Mouse (Mus musculus): ENCODE measurements around the gene Nrxn2. TPM values are rescaled to one million over a fixed set of nuclear protein-coding genes. Genes with fewer than 3 reads are reported as not detected.

The Nrxn2 gene
- polyA plus RNA-seq, 1 experiment from 2014 or later: 0.66 TPM

DNA sequence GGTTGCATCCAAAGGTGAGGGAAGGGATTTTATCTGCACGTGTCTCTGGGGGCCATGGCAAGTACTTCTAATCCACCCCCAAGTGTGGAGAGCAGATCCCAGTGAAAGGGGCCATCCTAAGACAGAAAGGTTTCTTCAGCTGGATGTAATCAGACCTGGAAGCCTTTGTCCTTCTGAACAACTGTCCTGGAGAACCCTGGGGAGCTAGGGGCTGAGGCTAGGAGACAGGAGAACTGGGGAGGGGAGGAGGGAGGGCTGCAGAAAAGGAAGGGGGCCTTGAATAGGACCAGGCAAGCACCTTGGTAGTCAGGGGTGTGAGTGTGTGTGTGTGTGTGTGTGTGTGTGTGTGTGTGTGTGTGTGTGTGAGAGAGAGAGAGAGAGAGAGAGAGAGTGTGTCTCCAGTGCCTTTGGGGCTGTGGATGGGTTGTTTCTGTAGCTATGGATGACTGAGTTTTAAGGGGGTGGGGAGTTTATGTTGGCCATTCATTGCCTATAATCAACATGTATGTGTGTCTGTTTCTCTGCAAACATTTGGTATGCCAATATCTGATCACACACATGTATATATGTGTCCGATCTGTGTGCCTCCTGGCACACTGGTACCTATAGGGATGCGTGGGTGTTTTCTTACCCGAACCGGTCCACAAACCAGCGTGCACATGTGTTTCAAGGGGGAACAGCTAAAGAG is 78.1 kb downstream of the Nrxn2 start:
- WGBS: 12% methylated on average over 6 of the region's 6 CpGs
- H3K4me1 ChIP-seq (ENCODE audit: control insufficient read depth in 2 of 2, insufficient read depth in 2 of 2, low read length in 2 of 2): peaks cover 0 to 4% of the 10 kb centered on the region in 2 experiments; a peak in 2 of 4 replicates
- H3K27me3 ChIP-seq (ENCODE audit: control insufficient read depth, insufficient read depth, low read length): peaks cover 94% of the 10 kb centered on the region
- ATAC-seq (ENCODE audit: insufficient number of reproducible peaks, insufficient read depth, low FRiP score, low read depth): no peak
- H3K27ac ChIP-seq (replicated peaks in 1 of 2; ENCODE audit: control insufficient read depth in 1 of 2, insufficient read depth in 1 of 2, low read depth in 2 of 2, low read length in 2 of 2): no peak overlapping the region
- H3K9me3 ChIP-seq (ENCODE audit: control insufficient read depth, low read length): no peaks in the 10 kb centered on the region
- H3K9ac ChIP-seq (ENCODE audit: low read length): no peak overlapping the region
- H3K4me2 ChIP-seq (ENCODE audit: low read length): no peak overlapping the region; the same call in 1 of the 2 replicates
- H3K36me3 ChIP-seq (ENCODE audit: control insufficient read depth, insufficient read depth, low read length): no peaks in the 10 kb centered on the region
- H3K4me3 ChIP-seq (ENCODE audit: control insufficient read depth in 1 of 2, insufficient read depth in 1 of 2, low read depth in 1 of 2, low read length in 2 of 2): no peak overlapping the region

DNA sequence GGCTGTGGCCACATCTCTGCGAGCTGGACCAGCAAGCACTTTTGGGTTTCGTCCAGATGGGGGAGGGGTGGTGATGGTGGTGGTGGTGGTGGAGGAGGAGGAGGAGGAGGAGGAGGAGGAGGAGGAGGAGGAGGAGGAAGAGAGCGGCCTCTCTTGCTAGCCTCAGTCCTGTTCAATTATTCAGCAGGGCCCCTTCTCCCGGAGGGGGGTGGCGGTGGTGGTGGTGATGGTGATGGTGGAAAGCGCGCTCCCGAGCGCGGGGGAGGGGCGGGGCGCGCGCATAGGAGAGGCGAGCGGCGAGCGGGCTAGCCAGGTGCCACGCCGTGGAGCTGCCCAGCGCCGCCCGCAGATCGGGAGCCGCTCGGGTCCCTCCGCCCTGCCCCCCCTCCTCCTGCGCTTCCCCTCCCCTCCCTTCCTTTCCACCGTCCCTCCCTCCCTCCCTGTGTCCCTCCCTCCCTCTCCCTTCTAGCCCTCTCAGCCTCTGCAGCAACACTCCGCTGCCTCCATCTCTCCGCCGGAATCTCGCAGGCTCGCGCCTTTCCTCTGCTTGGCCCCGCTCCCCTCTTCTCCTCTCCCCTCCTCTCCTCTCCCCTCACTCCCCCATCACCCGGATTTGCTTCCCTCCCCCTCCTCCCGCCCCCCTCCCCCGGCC is 78.7 kb downstream of the Nrxn2 start:
- H3K4me1 ChIP-seq (ENCODE audit: control insufficient read depth in 2 of 2, insufficient read depth in 2 of 2, low read length in 2 of 2): peaks cover 0 to 6% of the 10 kb centered on the region in 2 experiments; a peak in 3 of 4 replicates
- WGBS: under 1% methylated on average over 23 of the region's 39 CpGs
- H3K4me2 ChIP-seq (ENCODE audit: low read length): peak overlapping the region; percentile 64
- peak overlapping the region; percentile 36; the same call in 1 of the 2 replicates for H3K9ac ChIP-seq (ENCODE audit: low read length)
- no peaks in the 10 kb centered on the region for H3K9me3 ChIP-seq (ENCODE audit: control insufficient read depth, low read length)
- H3K36me3 ChIP-seq (ENCODE audit: control insufficient read depth, insufficient read depth, low read length): no peaks in the 10 kb centered on the region
- H3K4me3 ChIP-seq (ENCODE audit: control insufficient read depth in 1 of 2, insufficient read depth in 1 of 2, low read depth in 1 of 2, low read length in 2 of 2): peak overlapping the region; percentile 30 to 43; a peak in 3 of 4 replicates
- H3K27me3 ChIP-seq (ENCODE audit: control insufficient read depth, insufficient read depth, low read length): peaks cover 95% of the 10 kb centered on the region
- H3K27ac ChIP-seq (replicated peaks in 1 of 2; ENCODE audit: control insufficient read depth in 1 of 2, insufficient read depth in 1 of 2, low read depth in 2 of 2, low read length in 2 of 2): no peak overlapping the region
- ATAC-seq (ENCODE audit: insufficient number of reproducible peaks, insufficient read depth, low FRiP score, low read depth): no peak

DNA sequence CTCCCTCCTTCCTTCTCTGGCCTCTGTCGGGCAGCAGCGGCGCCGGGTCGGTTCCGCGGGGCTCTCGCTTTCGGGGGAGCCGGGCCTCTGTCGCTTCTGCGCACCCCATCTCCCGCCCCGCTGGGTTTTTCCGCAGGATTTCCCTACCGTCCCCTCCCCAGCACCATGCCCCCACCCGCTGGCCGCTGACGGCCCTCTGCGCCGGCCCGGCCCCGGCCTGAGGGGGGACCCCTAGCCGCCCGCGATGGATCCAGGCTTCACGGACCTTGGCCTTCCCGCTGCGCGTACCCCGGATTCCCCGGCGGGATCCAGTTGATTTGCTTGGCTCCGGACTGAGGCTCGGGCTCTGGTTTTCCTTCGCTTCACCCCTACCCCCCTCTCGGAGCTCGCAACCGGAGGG is 79.3 kb downstream of the Nrxn2 start:
- Histone ChIP-seq H3K9me3 (ENCODE audit: control insufficient read depth, low read length) (no peaks in the 10 kb centered on the region), H3K9ac (ENCODE audit: low read length) (peak overlapping the region; percentile 36; the same call in 1 of the 2 replicates), H3K36me3 (ENCODE audit: control insufficient read depth, insufficient read depth, low read length) (no peaks in the 10 kb centered on the region), H3K4me1 (ENCODE audit: control insufficient read depth in 2 of 2, insufficient read depth in 2 of 2, low read length in 2 of 2) (peaks cover 0 to 9% of the 10 kb centered on the region in 2 experiments; a peak in 3 of 4 replicates), H3K27ac (replicated peaks in 1 of 2; ENCODE audit: control insufficient read depth in 1 of 2, insufficient read depth in 1 of 2, low read depth in 2 of 2, low read length in 2 of 2) (no peak overlapping the region), H3K27me3 (ENCODE audit: control insufficient read depth, insufficient read depth, low read length) (peaks cover 94% of the 10 kb centered on the region), H3K4me2 (ENCODE audit: low read length) (peak overlapping the region; percentile 64), H3K4me3 (ENCODE audit: control insufficient read depth in 1 of 2, insufficient read depth in 1 of 2, low read depth in 1 of 2, low read length in 2 of 2) (peak overlapping the region; percentile 17 to 43; a peak in 3 of 4 replicates)
- ATAC-seq (ENCODE audit: insufficient number of reproducible peaks, insufficient read depth, low FRiP score, low read depth): no peak
- WGBS: 1% methylated on average over 36 of the region's 39 CpGs

- Histone ChIP-seq H3K27ac (replicated peaks in 1 of 2; ENCODE audit: control insufficient read depth in 1 of 2, insufficient read depth in 1 of 2, low read depth in 2 of 2, low read length in 2 of 2) (no peak overlapping the region), H3K4me3 (ENCODE audit: control insufficient read depth in 1 of 2, insufficient read depth in 1 of 2, low read depth in 1 of 2, low read length in 2 of 2) (peak overlapping the region; percentile 17 to 43; a peak in 3 of 4 replicates), H3K36me3 (ENCODE audit: control insufficient read depth, insufficient read depth, low read length) (no peaks in the 10 kb centered on the region), H3K9ac (ENCODE audit: low read length) (peak overlapping the region; percentile 36; the same call in 1 of the 2 replicates), H3K27me3 (ENCODE audit: control insufficient read depth, insufficient read depth, low read length) (peaks cover 94% of the 10 kb centered on the region), H3K4me1 (ENCODE audit: control insufficient read depth in 2 of 2, insufficient read depth in 2 of 2, low read length in 2 of 2) (peaks cover 0 to 9% of the 10 kb centered on the region in 2 experiments; a peak in 3 of 4 replicates), H3K9me3 (ENCODE audit: control insufficient read depth, low read length) (no peaks in the 10 kb centered on the region), H3K4me2 (ENCODE audit: low read length) (peak overlapping the region; percentile 64)
- no peak for ATAC-seq (ENCODE audit: insufficient number of reproducible peaks, insufficient read depth, low FRiP score, low read depth)
- WGBS: 8% methylated on average over 20 of the region's 38 CpGs
These were observed 80.0 kb downstream of the Nrxn2 start for GRCm38 (mm10) chr19:6498350-6499131.

GRCm38 (mm10) chr19:6499860-6500635 is 81.5 kb downstream of the Nrxn2 start:
- Histone ChIP-seq H3K9me3 (ENCODE audit: control insufficient read depth, low read length) (no peaks in the 10 kb centered on the region), H3K9ac (ENCODE audit: low read length) (no peak overlapping the region), H3K4me3 (ENCODE audit: control insufficient read depth in 1 of 2, insufficient read depth in 1 of 2, low read depth in 1 of 2, low read length in 2 of 2) (no peak overlapping the region), H3K4me2 (ENCODE audit: low read length) (no peak overlapping the region), H3K27me3 (ENCODE audit: control insufficient read depth, insufficient read depth, low read length) (peaks cover 95% of the 10 kb centered on the region), H3K4me1 (ENCODE audit: control insufficient read depth in 2 of 2, insufficient read depth in 2 of 2, low read length in 2 of 2) (peaks cover 6 to 9% of the 10 kb centered on the region in 2 experiments; a peak in 3 of 4 replicates), H3K27ac (replicated peaks in 1 of 2; ENCODE audit: control insufficient read depth in 1 of 2, insufficient read depth in 1 of 2, low read depth in 2 of 2, low read length in 2 of 2) (no peak overlapping the region), H3K36me3 (ENCODE audit: control insufficient read depth, insufficient read depth, low read length) (no peaks in the 10 kb centered on the region)
- ATAC-seq (ENCODE audit: insufficient number of reproducible peaks, insufficient read depth, low FRiP score, low read depth): no peak
- 48% methylated on average over 6 of the region's 6 CpGs for WGBS

DNA sequence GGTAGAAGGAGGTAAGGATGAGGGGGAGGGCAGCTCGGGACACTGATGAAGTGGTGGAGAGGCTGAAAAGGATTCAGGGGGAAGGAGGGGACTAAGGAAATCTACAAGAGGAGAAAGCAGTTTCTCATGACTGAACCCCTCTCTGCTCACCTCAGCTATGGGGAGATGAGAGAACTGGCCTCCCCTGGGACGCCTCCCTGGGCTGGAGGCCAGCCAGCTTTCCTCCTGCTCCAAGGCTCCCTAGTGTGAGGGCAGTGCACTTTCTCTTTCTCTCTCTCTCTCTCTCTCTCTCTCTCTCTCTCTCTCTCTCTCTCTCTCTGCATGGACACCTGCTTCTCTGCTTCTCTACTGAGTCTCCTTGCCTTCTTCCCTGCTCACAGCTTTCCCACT is 82.1 kb downstream of the Nrxn2 start:
- Histone ChIP-seq H3K4me3 (ENCODE audit: control insufficient read depth in 1 of 2, insufficient read depth in 1 of 2, low read depth in 1 of 2, low read length in 2 of 2) (no peak overlapping the region), H3K36me3 (ENCODE audit: control insufficient read depth, insufficient read depth, low read length) (no peaks in the 10 kb centered on the region), H3K9ac (ENCODE audit: low read length) (no peak overlapping the region), H3K9me3 (ENCODE audit: control insufficient read depth, low read length) (no peaks in the 10 kb centered on the region), H3K4me2 (ENCODE audit: low read length) (no peak overlapping the region), H3K27ac (replicated peaks in 1 of 2; ENCODE audit: control insufficient read depth in 1 of 2, insufficient read depth in 1 of 2, low read depth in 2 of 2, low read length in 2 of 2) (no peak overlapping the region), H3K27me3 (ENCODE audit: control insufficient read depth, insufficient read depth, low read length) (peaks cover 95% of the 10 kb centered on the region), H3K4me1 (ENCODE audit: control insufficient read depth in 2 of 2, insufficient read depth in 2 of 2, low read length in 2 of 2) (peaks cover 6 to 9% of the 10 kb centered on the region in 2 experiments; a peak in 3 of 4 replicates)
- no peak for ATAC-seq (ENCODE audit: insufficient number of reproducible peaks, insufficient read depth, low FRiP score, low read depth)
- WGBS: 13% methylated on average over 2 of the region's 2 CpGs
